Mouse (Mus musculus) heart, adult 2 months (tissue): ENCODE measurements at regions not wholly inside any gene's neighbourhood (a gene's known extent, or its start where the extent isn't known, plus 50 kb on each side); places are given as distances from the start of the nearest gene placed in this dataset.

ENCODE experiments used
- DNase-seq, 2 experiments: peaks; one replicate each; pipeline ENCODE4 v3.0.0; 2021
- H3K27ac ChIP-seq: fragments of 200-600 bp; 2 replicates; pipeline ENCODE4 v1.8.1; 2022
- H3K27me3 ChIP-seq: fragments of 200-500 bp; 2 replicates; pipeline ENCODE4 v1.6.1; 2012; ENCODE audit warnings: mild to moderate bottlenecking, low read length, inconsistent platforms, mixed read lengths; ENCODE audit not compliant: control insufficient read depth, insufficient read depth
- H3K36me3 ChIP-seq: fragments of 200-500 bp; 2 replicates; pipeline ENCODE4 v1.6.1; 2012; ENCODE audit warnings: low read length, inconsistent platforms; ENCODE audit not compliant: control insufficient read depth, insufficient read depth
- H3K4me1 ChIP-seq: fragments of 200-500 bp; 2 replicates; pipeline ENCODE4 v1.6.1; 2011; ENCODE audit warnings: low read length; ENCODE audit not compliant: control insufficient read depth, insufficient read depth
- H3K4me3 ChIP-seq: fragments of 200-600 bp; 2 replicates; pipeline ENCODE4 v1.8.1; 2022
- H3K79me2 ChIP-seq: fragments of 200-500 bp; replicated peaks from 2 replicates; pipeline ENCODE4 v1.6.1; 2012; ENCODE audit warnings: mild to moderate bottlenecking, inconsistent platforms, low read length, moderate library complexity, mixed read lengths; ENCODE audit not compliant: control insufficient read depth, insufficient read depth
- H3K9ac ChIP-seq: fragments of 200-500 bp; 2 replicates; pipeline ENCODE4 v1.6.1; 2012; ENCODE audit warnings: low read depth, mild to moderate bottlenecking, control low read depth, inconsistent platforms, low read length, mixed read lengths
- CTCF ChIP-seq: fragments of 200-600 bp; IDR thresholded peaks from 2 replicates; pipeline ENCODE4 v1.8.1; 2022; ENCODE audit warnings: antibody characterized with exemption, mild to moderate bottlenecking, moderate library complexity
- EP300 ChIP-seq: fragments of 200-500 bp; IDR thresholded peaks from 2 replicates; pipeline ENCODE4 v1.6.1; 2011; ENCODE audit warnings: low read depth, low read length, control low read depth; ENCODE audit not compliant: insufficient read depth
- POLR2A ChIP-seq: fragments of 200-500 bp; IDR thresholded peaks from 2 replicates; pipeline ENCODE4 v1.6.1; 2011; ENCODE audit warnings: mild to moderate bottlenecking, low read depth, low read length, control low read depth; ENCODE audit not compliant: insufficient read depth
- WGBS: fragments of 180-500 bp; shearing (Covaris S2); methylation state at CpG from one replicate; pipeline ENCODE4 v1.1.7; 2018; 5-methylcytosine and 5-hydroxymethylcytosine counted together
- intact Hi-C: fragments of 180-260 bp; cut with DNase I; formaldehyde crosslinking; loops from one replicate; pipeline ENCODE4 v1.15.1; 2025

DNA sequence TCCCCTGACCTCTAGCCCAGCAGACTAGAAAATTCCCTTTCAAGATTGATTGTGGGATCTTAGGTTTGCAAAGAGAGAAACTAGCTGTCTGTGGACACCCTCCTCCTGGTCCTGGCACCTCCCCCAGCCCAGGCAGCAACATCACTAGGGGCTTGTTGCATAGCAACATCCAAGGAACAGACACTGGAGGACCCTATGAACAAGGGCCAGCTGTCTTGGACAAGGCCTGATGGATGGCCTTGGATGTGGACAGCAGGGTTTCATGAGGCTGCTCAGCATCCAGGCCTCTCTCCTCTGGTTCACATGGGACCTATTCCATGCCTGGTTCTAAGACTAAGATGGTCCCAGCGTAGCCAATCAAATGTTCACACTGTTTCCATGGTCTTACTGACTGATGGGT lies 127.6 kb upstream of the Srrm4 start:
- 46% methylated on average over 1 of the region's 1 CpGs for WGBS
- intact Hi-C loops, result no loop called here

DNA sequence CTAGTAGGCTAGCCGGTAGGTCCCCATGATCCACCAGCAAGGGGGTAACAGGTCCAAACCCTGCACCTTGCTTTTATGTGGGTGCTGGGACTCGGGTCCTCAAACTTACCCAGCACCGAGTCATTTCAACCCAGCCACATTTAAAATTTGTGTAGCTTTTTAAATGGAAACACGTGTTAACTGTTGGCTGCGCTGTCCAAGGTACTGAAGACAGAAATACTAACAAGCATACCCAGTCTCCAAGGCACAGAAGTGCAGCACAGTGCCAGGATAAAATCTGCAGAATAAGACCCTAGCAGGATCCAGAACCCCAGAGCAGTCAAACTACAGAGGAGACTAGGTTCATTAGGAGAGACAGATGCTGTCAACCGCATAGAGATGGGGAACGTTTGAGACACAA lies 122.6 kb upstream of the Srrm4 start:
- no peak for DNase-seq
- 29% methylated on average over 7 of the region's 7 CpGs for WGBS
- no peaks in the 10 kb centered on the region for H3K36me3 ChIP-seq
- no peak for TF ChIP-seq EP300
- TF ChIP-seq CTCF, result no peak
- TF ChIP-seq POLR2A, result no peak
- H3K27me3 ChIP-seq, result no peaks in the 10 kb centered on the region
- no peaks in the 10 kb centered on the region for H3K79me2 ChIP-seq
- H3K4me1 ChIP-seq, result no peaks in the 10 kb centered on the region
- no peak overlapping the region for H3K4me3 ChIP-seq
- no peak overlapping the region for H3K27ac ChIP-seq
- H3K9ac ChIP-seq, result no peak overlapping the region
- intact Hi-C loops, result no loop called here

More for the DNA sequence above, 127.6 kb upstream of the Srrm4 start:
- Histone ChIP-seq H3K79me2 (no peaks in the 10 kb centered on the region), H3K9ac (no peak overlapping the region), H3K36me3 (no peaks in the 10 kb centered on the region), H3K4me1 (no peaks in the 10 kb centered on the region), H3K27me3 (no peaks in the 10 kb centered on the region), H3K27ac (no peak overlapping the region), H3K4me3 (no peak overlapping the region)
- no peak for TF ChIP-seq POLR2A
- TF ChIP-seq CTCF, result no peak
- no peak for TF ChIP-seq EP300
- DNase-seq, result no peak

DNA sequence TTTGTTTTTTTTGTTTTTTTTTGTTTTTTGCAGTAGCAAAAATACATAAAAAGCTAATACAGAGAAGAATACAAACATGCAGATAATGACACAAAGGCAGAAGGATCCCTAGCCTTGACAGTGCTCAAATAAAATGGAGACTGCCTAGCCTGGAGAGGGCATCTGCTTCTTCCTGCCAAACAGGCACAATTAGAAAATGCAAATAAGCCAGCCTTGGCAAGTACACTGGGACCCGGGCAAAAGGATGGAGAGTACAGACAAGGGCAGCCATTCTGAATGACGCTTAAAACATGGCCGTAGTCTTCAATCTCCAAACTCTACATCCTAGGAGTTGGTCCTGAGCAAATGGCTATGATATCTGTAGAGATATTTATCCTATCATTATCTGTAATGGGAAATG lies 120.4 kb upstream of the Srrm4 start:
- Histone ChIP-seq H3K36me3 (no peaks in the 10 kb centered on the region), H3K9ac (no peak overlapping the region), H3K27me3 (no peaks in the 10 kb centered on the region), H3K79me2 (no peaks in the 10 kb centered on the region), H3K27ac (no peak overlapping the region), H3K4me3 (no peak overlapping the region), H3K4me1 (no peaks in the 10 kb centered on the region)
- DNase-seq, result no peak
- WGBS, result 80% methylated on average over 3 of the region's 3 CpGs
- TF ChIP-seq EP300 (no peak), POLR2A (no peak), CTCF (no peak)
- intact Hi-C loops, result no loop called here

DNA sequence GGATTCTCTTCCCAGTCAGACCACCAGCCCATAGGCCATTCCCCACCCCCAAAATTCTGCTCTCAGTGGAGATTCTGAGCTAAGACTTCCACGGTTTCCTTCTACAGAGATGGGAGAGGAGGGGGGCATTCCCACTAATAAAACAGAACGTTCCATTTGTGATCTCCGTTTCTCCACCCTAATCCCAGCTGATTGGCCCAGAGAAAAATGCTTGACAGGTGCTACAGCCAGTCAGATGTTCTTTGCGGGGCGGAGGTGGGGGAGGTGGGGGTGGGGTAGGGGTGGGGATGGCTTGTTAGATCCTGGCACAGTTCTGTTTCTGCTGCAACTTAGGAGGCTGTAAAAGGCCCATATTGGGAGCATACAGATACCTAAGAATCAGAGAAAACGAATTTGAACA lies 116.9 kb upstream of the Srrm4 start:
- Histone ChIP-seq H3K4me1 (no peaks in the 10 kb centered on the region), H3K9ac (no peak overlapping the region), H3K4me3 (no peak overlapping the region), H3K27me3 (no peaks in the 10 kb centered on the region), H3K27ac (no peak overlapping the region), H3K79me2 (no peaks in the 10 kb centered on the region), H3K36me3 (no peaks in the 10 kb centered on the region)
- 26% methylated on average over 6 of the region's 6 CpGs for WGBS
- TF ChIP-seq POLR2A, result no peak
- TF ChIP-seq CTCF, result no peak
- no peak for TF ChIP-seq EP300
- DNase-seq, result no peak
- intact Hi-C loops, result no loop called here

DNA sequence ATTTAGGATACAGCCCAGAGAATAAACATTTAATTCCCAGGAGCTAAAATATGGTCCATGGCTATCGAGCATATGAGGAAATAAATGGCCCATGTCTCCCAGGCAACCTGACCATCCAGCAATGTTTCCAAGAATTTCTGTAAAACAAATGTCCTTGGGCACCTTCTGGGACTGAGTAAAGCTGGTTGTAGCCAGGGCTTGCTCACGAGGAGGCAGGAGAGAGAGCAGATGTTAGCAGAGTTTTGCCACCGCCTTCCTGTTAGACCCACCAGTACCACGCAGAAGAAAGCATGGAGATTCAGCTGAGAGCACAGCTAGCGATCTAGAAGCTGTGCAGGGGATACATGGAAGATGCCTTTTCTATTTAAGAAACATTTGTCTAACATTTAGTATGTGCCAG lies 70.8 kb upstream of the Srrm4 start:
- H3K27me3 ChIP-seq, result no peaks in the 10 kb centered on the region
- no peaks in the 10 kb centered on the region for H3K36me3 ChIP-seq
- no peaks in the 10 kb centered on the region for H3K79me2 ChIP-seq
- DNase-seq, result no peak
- no peaks in the 10 kb centered on the region for H3K4me1 ChIP-seq
- H3K27ac ChIP-seq, result no peak overlapping the region
- no peak overlapping the region for H3K4me3 ChIP-seq
- 66% methylated on average over 5 of the region's 5 CpGs for WGBS
- TF ChIP-seq CTCF, result no peak
- no peak for TF ChIP-seq EP300
- TF ChIP-seq POLR2A, result no peak
- H3K9ac ChIP-seq, result no peak overlapping the region
- intact Hi-C loops, result no loop called here

DNA sequence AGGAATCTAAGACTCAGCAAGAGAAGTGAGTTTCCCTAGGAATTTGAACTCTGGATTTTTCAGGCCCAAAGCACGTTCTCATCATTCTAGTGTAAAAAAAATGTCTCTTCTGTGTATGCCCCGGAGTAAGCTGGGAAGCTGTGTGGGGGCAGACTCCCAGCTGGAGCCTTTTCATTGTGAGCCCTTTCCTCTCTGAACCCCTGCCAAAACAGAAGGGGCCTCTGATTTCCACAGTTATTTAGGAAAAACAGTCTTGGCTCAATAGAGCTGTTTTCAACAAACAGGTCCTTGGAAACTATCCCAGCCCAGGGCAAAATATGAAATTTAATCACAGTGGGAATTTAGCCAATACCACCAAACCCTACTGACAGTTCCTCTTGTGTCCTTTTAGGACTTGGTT lies 70.2 kb upstream of the Srrm4 start:
- H3K27me3 ChIP-seq, result no peaks in the 10 kb centered on the region
- no peak overlapping the region for H3K9ac ChIP-seq
- intact Hi-C loops, result no loop called here
- no peak overlapping the region for H3K4me3 ChIP-seq
- 32% methylated on average over 2 of the region's 2 CpGs for WGBS
- H3K36me3 ChIP-seq, result no peaks in the 10 kb centered on the region
- DNase-seq, result no peak
- TF ChIP-seq POLR2A (no peak), EP300 (no peak), CTCF (no peak)
- no peaks in the 10 kb centered on the region for H3K79me2 ChIP-seq
- no peaks in the 10 kb centered on the region for H3K4me1 ChIP-seq
- H3K27ac ChIP-seq, result no peak overlapping the region
